Mouse (Mus musculus) gastrocnemius, adult 18-20 months (tissue): ENCODE measurements around the gene Ushbp1. TPM values are rescaled to one million over a fixed set of nuclear protein-coding genes. Genes with fewer than 3 reads are reported as not detected.
"Not testable (repeated sequence)": the region's sequence is repeated elsewhere in the genome, so short reads cannot be mapped to it uniquely, and the experiment has no call there.

ENCODE experiments used
- DNase-seq: peaks from one replicate; pipeline ENCODE4 v3.0.0; 2021; ENCODE audit warnings: low spot score
- total RNA-seq, 2 experiments: library from RNA; stranded (reverse); gene quantifications; 2 replicates each; pipeline ENCODE4 v1.2.3; 2021

Ushbp1 gene
- total RNA-seq, 2 experiments from 2014 or later: 4.7 to 6.9 TPM

- no peak for DNase-seq
Observed at GRCm38 (mm10) chr8:71370711-71371235, 24.8 kb downstream of the Ushbp1 start.

- DNase-seq: no peak
Observed at GRCm38 (mm10) chr8:71369040-71369718, 26.4 kb downstream of the Ushbp1 start.

GRCm38 (mm10) chr8:71368366-71368765 is 27.2 kb downstream of the Ushbp1 start:
- no peak for DNase-seq

- no peak for DNase-seq
Observed at GRCm38 (mm10) chr8:71367529-71368176, 27.9 kb downstream of the Ushbp1 start.

- peak; percentile 91 for DNase-seq
Observed at GRCm38 (mm10) chr8:71366771-71367528, 28.7 kb downstream of the Ushbp1 start, which contains the start of gene Use1. Use1 (plus strand) TSS chr8:71366848.

GRCm38 (mm10) chr8:71358026-71358425 is 37.6 kb downstream of the Ushbp1 start:
- no peak for DNase-seq

- DNase-seq: no peak
Observed at GRCm38 (mm10) chr8:71351520-71351919, 44.1 kb downstream of the Ushbp1 start.

GRCm38 (mm10) chr8:71351117-71351516 is 44.5 kb downstream of the Ushbp1 start:
- no peak for DNase-seq

GRCm38 (mm10) chr8:71346581-71346980 is 49.0 kb downstream of the Ushbp1 start:
- DNase-seq: no peak

GRCm38 (mm10) chr8:71340625-71341024 is 55.0 kb downstream of the Ushbp1 start:
- peak; percentile 26 for DNase-seq

- DNase-seq: not testable (repeated sequence)
Observed at GRCm38 (mm10) chr8:71337834-71338233, 57.8 kb downstream of the Ushbp1 start.

Other genes with a start within 250 kb of the Ushbp1 start
- 1 to 10 TPM; 8.4 to 8.5 TPM for gene Myo9b, start 123.1 kb downstream of the Ushbp1 start, total RNA-seq
- gene Haus8, start 122.9 kb downstream of the Ushbp1 start, total RNA-seq: 1 to 10 TPM; 4.5 to 5.1 TPM
- gene Use1, start 29.0 kb downstream of the Ushbp1 start, total RNA-seq: 100 to 1,000 TPM; 100 to 109 TPM
- gene Ocel1, start 24.5 kb downstream of the Ushbp1 start, total RNA-seq: 1 to 10 TPM; 6.1 to 6.2 TPM
- 10 to 100 TPM; 20.8 to 22.4 TPM for gene Nr2f6, start 13.8 kb downstream of the Ushbp1 start, total RNA-seq
- gene Babam1, start 1.1 kb upstream of the Ushbp1 start, total RNA-seq: 10 to 100 TPM; 63.4 to 71.9 TPM
- gene Ankle1, start 10.2 kb upstream of the Ushbp1 start, total RNA-seq: not detected
- 10 to 100 TPM; 22.4 to 28.0 TPM for gene Abhd8, start 67.9 kb upstream of the Ushbp1 start, total RNA-seq
- 10 to 100 TPM; 65.5 to 71.4 TPM for gene Mrpl34, start 69.2 kb upstream of the Ushbp1 start, total RNA-seq
- 10 to 100 TPM; 28.4 to 31.7 TPM for gene Dda1, start 73.4 kb upstream of the Ushbp1 start, total RNA-seq
- 10 to 100 TPM; 14.6 to 16.0 TPM for gene Ano8, start 90.2 kb upstream of the Ushbp1 start, total RNA-seq
- 10 to 100 TPM; 10.0 to 10.5 TPM for gene Gtpbp3, start 92.3 kb upstream of the Ushbp1 start, total RNA-seq
- 10 to 100 TPM; 11.1 to 12.0 TPM for gene Plvap, start 116.0 kb upstream of the Ushbp1 start, total RNA-seq
- gene Ccdc194, start 129.9 kb upstream of the Ushbp1 start, total RNA-seq: not detected
- 1 to 10 TPM; 5.9 to 8.2 TPM for gene Bst2, start 141.7 kb upstream of the Ushbp1 start, total RNA-seq
- 10 to 100 TPM; 22.5 to 24.8 TPM for gene Mvb12a, start 147.1 kb upstream of the Ushbp1 start, total RNA-seq
- not detected for gene Tmem221, start 163.1 kb upstream of the Ushbp1 start, total RNA-seq
- gene Nxnl1, start 170.8 kb upstream of the Ushbp1 start, total RNA-seq: not detected
- 10 to 100 TPM; 78.7 to 93.8 TPM for gene Slc27a1, start 173.1 kb upstream of the Ushbp1 start, total RNA-seq
- 10 to 100 TPM; 23.2 to 23.7 TPM for gene Pgls, start 196.4 kb upstream of the Ushbp1 start, total RNA-seq
- gene Fam129c, start 201.8 kb upstream of the Ushbp1 start, total RNA-seq: 1 to 10 TPM in 1 of 2 experiments, under 1 TPM in 1; 0.57 to 1.3 TPM
- 10 to 100 TPM; 37.3 to 37.4 TPM for gene Colgalt1, start 215.2 kb upstream of the Ushbp1 start, total RNA-seq